Mouse (Mus musculus): ENCODE results near the gene Ccdc43. TPM values are rescaled to one million over a fixed set of nuclear protein-coding genes. Genes with fewer than 3 reads are reported as not detected.
"Not testable (repeated sequence)": the region's sequence is repeated elsewhere in the genome, so short reads cannot be mapped to it uniquely, and the experiment has no call there.

Gene Ccdc43
- polyA plus RNA-seq, 1 experiment, result 25.0 TPM

GRCm38 (mm10) chr11:102714578-102714977, 17.0 kb upstream of the Ccdc43 start:
- not testable (repeated sequence) for H3K4me1 ChIP-seq (ENCODE audit: control insufficient read depth, insufficient read depth, low read length); H3K4me3 ChIP-seq (replicated peaks; ENCODE audit: insufficient read depth, low read depth, low read length); H3K27me3 ChIP-seq (ENCODE audit: control insufficient read depth, insufficient read depth, low read length); H3K27ac ChIP-seq (ENCODE audit: insufficient read depth, low read length); DNase-seq
- peak; percentile 31; the same call in 1 of the 2 replicates for TF ChIP-seq CTCF (IDR thresholded peaks at IDR 0.05; ENCODE audit: borderline replicate concordance, insufficient read depth, low read depth, low read length)
- WGBS, result 74% methylated on average over 2 of the region's 2 CpGs

GRCm38 (mm10) chr11:102712411-102712810, 14.8 kb upstream of the Ccdc43 start:
- H3K4me3 ChIP-seq (replicated peaks; ENCODE audit: insufficient read depth, low read depth, low read length), result no peak overlapping the region
- DNase-seq, result no peak
- H3K4me1 ChIP-seq (ENCODE audit: control insufficient read depth, insufficient read depth, low read length), result no peaks in the 10 kb centered on the region
- WGBS, result 94% methylated on average over 4 of the region's 4 CpGs
- H3K27me3 ChIP-seq (ENCODE audit: control insufficient read depth, insufficient read depth, low read length), result no peaks in the 10 kb centered on the region
- no peak overlapping the region for H3K27ac ChIP-seq (ENCODE audit: insufficient read depth, low read length)
- TF ChIP-seq CTCF (IDR thresholded peaks at IDR 0.05; ENCODE audit: borderline replicate concordance, insufficient read depth, low read depth, low read length), result no peak

DNA sequence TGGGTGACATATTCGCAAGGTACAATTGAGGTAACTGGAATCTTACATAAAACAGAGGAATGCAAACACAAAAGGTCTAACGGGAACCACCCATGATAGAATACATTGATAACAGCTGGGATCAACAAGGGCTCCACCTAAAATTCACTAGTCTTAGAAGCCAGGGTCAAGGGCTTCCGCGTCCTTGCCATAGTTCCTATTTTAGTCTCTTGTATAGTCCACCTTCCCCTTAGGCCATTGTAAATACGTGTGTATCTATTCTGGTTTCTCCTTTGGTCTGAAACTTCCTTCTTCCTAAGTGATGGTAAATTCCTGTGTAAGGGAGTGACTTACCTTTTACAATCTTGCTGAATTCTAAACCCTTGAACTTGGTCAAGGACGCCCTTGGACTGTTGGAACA, 4.6 kb upstream of the Ccdc43 start:
- H3K27me3 ChIP-seq (ENCODE audit: control insufficient read depth, insufficient read depth, low read length); H3K4me3 ChIP-seq (replicated peaks; ENCODE audit: insufficient read depth, low read depth, low read length); DNase-seq; H3K4me1 ChIP-seq (ENCODE audit: control insufficient read depth, insufficient read depth, low read length); H3K27ac ChIP-seq (ENCODE audit: insufficient read depth, low read length): not testable (repeated sequence)
- 92% methylated on average over 6 of the region's 6 CpGs for WGBS

- DNase-seq, result no peak
- Histone ChIP-seq H3K27me3 (ENCODE audit: control insufficient read depth, insufficient read depth, low read length) (no peaks in the 10 kb centered on the region), H3K4me1 (ENCODE audit: control insufficient read depth, insufficient read depth, low read length) (peaks cover 3% of the 10 kb centered on the region), H3K4me3 (replicated peaks; ENCODE audit: insufficient read depth, low read depth, low read length) (peak overlapping the region; percentile 89), H3K27ac (ENCODE audit: insufficient read depth, low read length) (peak overlapping the region; percentile 87)
- 12% methylated on average over 9 of the region's 9 CpGs for WGBS
- TF ChIP-seq POLR2A (IDR thresholded peaks at IDR 0.05; ENCODE audit: borderline replicate concordance, insufficient read depth, low read length), result no peak
- TF ChIP-seq CTCF (IDR thresholded peaks at IDR 0.05; ENCODE audit: borderline replicate concordance, insufficient read depth, low read depth, low read length), result no peak
Observed at GRCm38 (mm10) chr11:102698018-102698476, 465 bp upstream of the Ccdc43 start.

GRCm38 (mm10) chr11:102695289-102695688, 2.3 kb downstream of the Ccdc43 start:
- Histone ChIP-seq H3K27ac (ENCODE audit: insufficient read depth, low read length) (no peak overlapping the region), H3K27me3 (ENCODE audit: control insufficient read depth, insufficient read depth, low read length) (no peaks in the 10 kb centered on the region), H3K4me1 (ENCODE audit: control insufficient read depth, insufficient read depth, low read length) (peaks cover 3% of the 10 kb centered on the region), H3K4me3 (replicated peaks; ENCODE audit: insufficient read depth, low read depth, low read length) (no peak overlapping the region)
- 76% methylated on average over 7 of the region's 7 CpGs for WGBS
- DNase-seq, result no peak
- TF ChIP-seq POLR2A (IDR thresholded peaks at IDR 0.05; ENCODE audit: borderline replicate concordance, insufficient read depth, low read length) (no peak), CTCF (IDR thresholded peaks at IDR 0.05; ENCODE audit: borderline replicate concordance, insufficient read depth, low read depth, low read length) (no peak)

DNA sequence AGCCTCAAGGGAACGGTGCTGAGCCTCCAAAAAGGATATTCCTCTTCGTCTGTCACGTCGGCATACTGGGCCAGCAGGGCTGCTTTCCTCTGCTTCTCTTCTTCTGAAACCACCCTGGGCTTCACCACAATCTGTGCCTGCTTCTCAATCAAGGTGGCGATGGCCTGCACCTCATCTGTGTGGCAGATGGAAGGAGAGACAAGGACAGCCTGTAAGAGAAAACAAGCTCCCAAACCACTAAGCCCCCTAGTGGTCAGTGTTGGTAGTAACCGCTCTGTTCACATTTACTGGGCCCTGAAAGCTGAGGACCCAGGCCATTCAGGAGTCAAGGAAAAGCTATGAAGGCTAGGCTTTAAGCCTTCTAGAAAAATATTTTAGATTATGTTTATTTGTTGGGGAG, 7.4 kb downstream of the Ccdc43 start:
- Histone ChIP-seq H3K4me3 (replicated peaks; ENCODE audit: insufficient read depth, low read depth, low read length) (no peak overlapping the region), H3K27ac (ENCODE audit: insufficient read depth, low read length) (no peak overlapping the region; the same call in 1 of the 2 replicates), H3K27me3 (ENCODE audit: control insufficient read depth, insufficient read depth, low read length) (no peaks in the 10 kb centered on the region), H3K4me1 (ENCODE audit: control insufficient read depth, insufficient read depth, low read length) (no peaks in the 10 kb centered on the region)
- 44% methylated on average over 6 of the region's 6 CpGs for WGBS
- TF ChIP-seq POLR2A (IDR thresholded peaks at IDR 0.05; ENCODE audit: borderline replicate concordance, insufficient read depth, low read length) (no peak), CTCF (IDR thresholded peaks at IDR 0.05; ENCODE audit: borderline replicate concordance, insufficient read depth, low read depth, low read length) (peak; percentile 73)
- DNase-seq, result peak; percentile 69 to 75

GRCm38 (mm10) chr11:102665637-102666435, 31.7 kb downstream of the Ccdc43 start:
- Histone ChIP-seq H3K4me1 (ENCODE audit: control insufficient read depth, insufficient read depth, low read length) (no peaks in the 10 kb centered on the region), H3K27me3 (ENCODE audit: control insufficient read depth, insufficient read depth, low read length) (peaks cover 2% of the 10 kb centered on the region; the same call in 1 of the 2 replicates), H3K27ac (ENCODE audit: insufficient read depth, low read length) (no peak overlapping the region), H3K4me3 (replicated peaks; ENCODE audit: insufficient read depth, low read depth, low read length) (no peak overlapping the region)
- no peak for DNase-seq
- TF ChIP-seq CTCF (IDR thresholded peaks at IDR 0.05; ENCODE audit: borderline replicate concordance, insufficient read depth, low read depth, low read length) (no peak), POLR2A (IDR thresholded peaks at IDR 0.05; ENCODE audit: borderline replicate concordance, insufficient read depth, low read length) (no peak)
- 51% methylated on average over 84 of the region's 84 CpGs for WGBS

- Histone ChIP-seq H3K4me3 (replicated peaks; ENCODE audit: insufficient read depth, low read depth, low read length) (no peak overlapping the region), H3K4me1 (ENCODE audit: control insufficient read depth, insufficient read depth, low read length) (no peaks in the 10 kb centered on the region), H3K27me3 (ENCODE audit: control insufficient read depth, insufficient read depth, low read length) (peaks cover 2% of the 10 kb centered on the region; the same call in 1 of the 2 replicates), H3K27ac (ENCODE audit: insufficient read depth, low read length) (no peak overlapping the region)
- WGBS, result 57% methylated on average over 33 of the region's 33 CpGs
- TF ChIP-seq CTCF (IDR thresholded peaks at IDR 0.05; ENCODE audit: borderline replicate concordance, insufficient read depth, low read depth, low read length) (no peak), POLR2A (IDR thresholded peaks at IDR 0.05; ENCODE audit: borderline replicate concordance, insufficient read depth, low read length) (no peak)
- DNase-seq, result no peak
Observed at GRCm38 (mm10) chr11:102665151-102665550, 32.4 kb downstream of the Ccdc43 start.
